Mouse (Mus musculus) heart, postnatal 0 days (tissue): Measurements from ENCODE around the gene Rpl23.

Experiments used
- CTCF ChIP-seq: IDR thresholded peaks from 2 replicates; pipeline ENCODE4 v1.5.1; 2016; ENCODE audit warnings: antibody characterized with exemption, control low read depth, low read depth
- EP300 ChIP-seq: IDR thresholded peaks from 2 replicates; pipeline ENCODE4 v1.6.1; 2016; ENCODE audit warnings: antibody characterized with exemption, low read depth

GRCm38 (mm10) chr11:97744063-97744717 lies 38.0 kb downstream of the Rpl23 start, which contains the start of gene Pip4k2b:
- TF ChIP-seq CTCF (no peak), EP300 (no peak)
